Mouse (Mus musculus): ENCODE measurements around the gene Akap1. TPM values are rescaled to one million over a fixed set of nuclear protein-coding genes. Genes with fewer than 3 reads are reported as not detected.
"Not testable (repeated sequence)": the region's sequence is repeated elsewhere in the genome, so short reads cannot be mapped to it uniquely, and the experiment has no call there.

Gene Akap1
- polyA plus RNA-seq, 1 experiment from 2014 or later, result 16.0 TPM

DNA sequence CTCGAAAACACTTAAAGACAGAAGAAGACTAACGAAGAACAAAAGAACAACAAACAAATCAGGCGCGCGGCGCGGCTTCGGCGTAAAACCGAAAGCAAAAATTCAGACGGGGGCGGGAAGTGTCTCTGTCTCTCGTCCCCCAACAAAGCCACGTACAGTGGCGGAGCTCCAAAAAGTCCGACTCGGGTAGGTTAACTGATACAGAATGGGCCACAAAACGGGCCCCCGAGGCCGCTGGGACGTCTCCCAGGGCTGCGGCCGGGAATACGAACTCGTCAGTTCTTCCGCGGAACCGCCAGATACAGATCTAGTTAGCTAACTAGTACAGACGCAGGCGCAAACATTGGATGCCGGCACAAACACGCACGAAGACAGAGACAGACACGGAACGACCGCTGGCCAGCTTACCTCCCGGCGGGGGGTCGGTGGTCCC lies 31.4 kb upstream of the Akap1 start:
- peak overlapping the region; percentile 34 for H3K4me2 ChIP-seq
- H3K4me3 ChIP-seq, result peak overlapping the region; percentile 33
- 41% methylated on average over 27 of the region's 39 CpGs for WGBS

GRCm38 (mm10) chr11:88895235-88895634 lies 30.8 kb upstream of the Akap1 start:
- not testable (repeated sequence) for H3K27ac ChIP-seq; H3K9ac ChIP-seq; H3K36me3 ChIP-seq; H3K4me1 ChIP-seq; H3K27me3 ChIP-seq; H3K9me3 ChIP-seq; ATAC-seq (ENCODE audit: insufficient number of reproducible peaks, insufficient read depth, low FRiP score, low TSS enrichment, low read depth)
- Histone ChIP-seq H3K4me3 (0 out of 2 replicates have a peak overlapping the region, but pooled peaks have one; percentile 33), H3K4me2 (peak overlapping the region; percentile 24; the same call in 1 of the 2 replicates)
- 56% methylated on average over 16 of the region's 20 CpGs for WGBS

More for the DNA sequence above, 31.4 kb upstream of the Akap1 start:
- H3K27me3 ChIP-seq; H3K4me1 ChIP-seq; ATAC-seq (ENCODE audit: insufficient number of reproducible peaks, insufficient read depth, low FRiP score, low TSS enrichment, low read depth); H3K9me3 ChIP-seq; H3K9ac ChIP-seq; H3K36me3 ChIP-seq; H3K27ac ChIP-seq: not testable (repeated sequence)

GRCm38 (mm10) chr11:88894279-88894678 lies 29.9 kb upstream of the Akap1 start:
- ATAC-seq (ENCODE audit: insufficient number of reproducible peaks, insufficient read depth, low FRiP score, low TSS enrichment, low read depth); H3K9me3 ChIP-seq; H3K4me1 ChIP-seq; H3K27ac ChIP-seq; H3K9ac ChIP-seq; H3K4me2 ChIP-seq; H3K36me3 ChIP-seq; H3K27me3 ChIP-seq; H3K4me3 ChIP-seq: not testable (repeated sequence)
- 92% methylated on average over 12 of the region's 14 CpGs for WGBS

- not testable (repeated sequence) for H3K9me3 ChIP-seq; H3K4me1 ChIP-seq; H3K4me2 ChIP-seq; H3K27me3 ChIP-seq; H3K36me3 ChIP-seq; H3K27ac ChIP-seq; H3K4me3 ChIP-seq; ATAC-seq (ENCODE audit: insufficient number of reproducible peaks, insufficient read depth, low FRiP score, low TSS enrichment, low read depth); H3K9ac ChIP-seq
- WGBS, result 87% methylated on average over 3 of the region's 8 CpGs
Measured at GRCm38 (mm10) chr11:88893501-88893900, 29.1 kb upstream of the Akap1 start.

DNA sequence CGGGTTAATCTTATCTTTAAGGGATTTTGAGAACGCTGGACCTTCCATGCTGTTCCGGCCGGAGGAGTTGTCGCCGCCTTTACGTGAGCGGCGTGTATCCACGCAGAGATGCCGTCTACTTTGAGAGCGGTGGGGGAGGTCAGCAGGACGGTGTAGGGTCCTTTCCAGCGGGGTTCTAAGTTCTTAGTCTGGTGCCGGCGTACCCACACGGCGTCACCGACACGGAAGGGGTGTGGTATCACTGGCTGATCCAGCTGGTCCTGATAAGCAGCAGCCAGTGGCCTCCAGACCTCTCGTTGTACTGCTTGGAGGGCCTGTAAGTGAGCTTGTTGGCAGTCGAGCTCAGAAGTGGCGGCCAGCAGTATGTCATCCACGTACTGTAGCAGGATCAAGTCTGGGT lies 28.4 kb upstream of the Akap1 start:
- WGBS, result 96% methylated on average over 23 of the region's 24 CpGs
- not testable (repeated sequence) for H3K9me3 ChIP-seq; H3K27ac ChIP-seq; ATAC-seq (ENCODE audit: insufficient number of reproducible peaks, insufficient read depth, low FRiP score, low TSS enrichment, low read depth); H3K4me3 ChIP-seq; H3K9ac ChIP-seq; H3K4me1 ChIP-seq; H3K36me3 ChIP-seq; H3K27me3 ChIP-seq; H3K4me2 ChIP-seq

GRCm38 (mm10) chr11:88891921-88892561 lies 27.7 kb upstream of the Akap1 start:
- 94% methylated on average over 18 of the region's 24 CpGs for WGBS
- H3K4me2 ChIP-seq; H3K9me3 ChIP-seq; H3K27ac ChIP-seq; H3K4me3 ChIP-seq; H3K9ac ChIP-seq; ATAC-seq (ENCODE audit: insufficient number of reproducible peaks, insufficient read depth, low FRiP score, low TSS enrichment, low read depth); H3K27me3 ChIP-seq; H3K36me3 ChIP-seq; H3K4me1 ChIP-seq: not testable (repeated sequence)

DNA sequence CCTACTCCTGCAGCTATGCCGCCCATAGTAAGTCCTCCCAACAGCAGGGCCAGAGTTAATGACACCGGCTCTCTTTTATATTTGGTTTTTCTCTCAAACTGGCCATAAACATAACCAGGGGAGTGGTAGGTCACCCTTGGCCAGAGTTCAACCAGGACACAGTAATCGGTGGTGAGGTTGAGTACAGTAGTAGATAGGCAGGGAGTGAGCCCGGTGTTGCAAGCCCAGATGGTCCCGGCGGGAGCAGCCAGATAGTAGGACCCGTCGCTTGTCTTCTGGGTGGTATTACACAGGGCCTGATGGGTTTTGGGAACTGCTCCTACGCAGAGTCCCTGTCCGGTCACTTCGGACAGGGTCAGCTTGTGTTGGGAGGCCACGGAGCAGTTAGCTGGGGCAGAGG lies 27.1 kb upstream of the Akap1 start:
- not testable (repeated sequence) for H3K4me1 ChIP-seq, H3K36me3 ChIP-seq

DNA sequence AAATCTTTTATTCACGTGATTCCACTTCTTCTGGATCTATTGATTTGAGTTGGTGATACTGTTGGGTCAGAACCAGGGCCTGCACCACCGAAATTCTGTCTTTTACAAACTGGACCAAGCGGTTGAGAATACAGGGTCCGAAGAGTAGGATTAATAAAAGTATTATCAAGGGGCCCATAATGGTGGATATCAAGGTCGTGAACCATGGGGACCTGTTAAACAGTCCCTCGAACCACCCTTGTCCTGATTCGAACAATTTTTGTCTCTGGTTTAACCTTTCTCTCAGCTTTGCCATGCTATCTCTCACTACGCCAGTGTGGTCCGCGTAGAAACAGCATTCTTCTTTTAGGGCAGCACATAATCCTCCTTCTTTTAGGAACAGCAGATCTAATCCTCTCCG lies 26.5 kb upstream of the Akap1 start:
- H3K9ac ChIP-seq; H3K27me3 ChIP-seq; H3K4me2 ChIP-seq; H3K4me1 ChIP-seq; H3K4me3 ChIP-seq; ATAC-seq (ENCODE audit: insufficient number of reproducible peaks, insufficient read depth, low FRiP score, low TSS enrichment, low read depth); H3K27ac ChIP-seq; H3K36me3 ChIP-seq; H3K9me3 ChIP-seq: not testable (repeated sequence)
- 95% methylated on average over 8 of the region's 11 CpGs for WGBS

More for the DNA sequence above, 27.1 kb upstream of the Akap1 start:
- WGBS, result 97% methylated on average over 12 of the region's 12 CpGs
- not testable (repeated sequence) for ATAC-seq (ENCODE audit: insufficient number of reproducible peaks, insufficient read depth, low FRiP score, low TSS enrichment, low read depth); H3K4me3 ChIP-seq; H3K9me3 ChIP-seq; H3K27me3 ChIP-seq; H3K4me2 ChIP-seq; H3K27ac ChIP-seq; H3K9ac ChIP-seq

DNA sequence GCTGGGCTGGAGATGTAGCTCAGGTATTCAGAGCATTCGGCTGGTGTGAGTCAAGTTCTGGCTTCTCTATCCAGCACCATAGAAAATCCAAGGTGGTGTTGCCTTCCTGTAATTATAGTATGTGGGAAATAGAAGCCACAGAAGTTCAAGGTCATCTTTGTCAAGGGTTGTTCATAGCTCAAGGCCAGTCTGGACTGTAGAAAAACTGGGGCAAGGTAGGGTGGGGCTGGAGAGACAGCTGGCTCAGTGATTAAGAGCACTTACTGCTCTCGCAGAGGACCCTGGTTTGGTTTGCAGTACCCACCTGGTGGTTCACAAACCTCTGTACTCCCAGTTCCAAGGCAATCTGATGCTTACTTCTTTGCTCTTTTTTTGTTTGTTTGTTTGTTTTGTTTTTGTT lies 24.6 kb upstream of the Akap1 start:
- 78% methylated on average over 2 of the region's 2 CpGs for WGBS
- Histone ChIP-seq H3K27ac (no peak overlapping the region), H3K4me1 (no peaks in the 10 kb centered on the region), H3K4me2 (no peak overlapping the region), H3K9ac (no peak overlapping the region), H3K36me3 (no peaks in the 10 kb centered on the region), H3K27me3 (no peaks in the 10 kb centered on the region), H3K4me3 (no peak overlapping the region), H3K9me3 (no peaks in the 10 kb centered on the region)
- ATAC-seq (ENCODE audit: insufficient number of reproducible peaks, insufficient read depth, low FRiP score, low TSS enrichment, low read depth), result no peak

DNA sequence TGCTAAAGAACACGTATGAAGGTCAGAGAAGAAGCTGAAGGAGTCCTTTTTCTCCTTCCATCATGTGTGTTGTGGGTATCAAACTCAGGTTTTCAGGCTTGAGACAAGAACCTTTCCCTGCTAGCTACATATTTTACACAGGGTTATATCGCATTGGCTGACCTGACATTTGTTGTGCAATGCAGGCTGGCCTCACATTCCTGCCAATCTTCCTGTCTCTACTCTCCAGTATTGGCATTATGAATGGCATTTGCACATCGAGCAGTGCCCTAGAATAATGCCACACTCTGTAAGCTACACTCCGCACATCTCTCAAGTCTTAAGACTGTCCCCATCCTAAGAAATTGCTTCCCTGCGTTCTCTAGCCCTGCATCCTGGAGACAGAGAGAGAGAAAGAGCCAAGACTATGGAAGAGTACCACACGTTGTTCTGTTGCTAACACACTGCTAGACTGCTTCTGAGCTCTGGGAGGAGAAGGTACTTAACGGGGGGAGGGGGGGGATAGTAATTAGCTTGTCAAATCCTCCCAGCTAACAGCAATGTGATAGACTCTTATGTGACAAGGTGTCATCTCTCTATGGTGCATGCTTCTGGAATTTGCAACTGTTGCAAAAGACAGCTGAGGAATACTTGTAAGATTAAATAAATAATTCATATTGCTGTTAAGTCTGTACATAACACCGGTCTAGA lies 20.1 kb upstream of the Akap1 start:
- no peaks in the 10 kb centered on the region for H3K36me3 ChIP-seq
- no peak overlapping the region for H3K4me3 ChIP-seq
- H3K4me1 ChIP-seq, result no peaks in the 10 kb centered on the region
- ATAC-seq (ENCODE audit: insufficient number of reproducible peaks, insufficient read depth, low FRiP score, low TSS enrichment, low read depth), result no peak
- H3K9me3 ChIP-seq, result no peaks in the 10 kb centered on the region
- 69% methylated on average over 8 of the region's 8 CpGs for WGBS
- no peaks in the 10 kb centered on the region for H3K27me3 ChIP-seq
- no peak overlapping the region for H3K4me2 ChIP-seq
- no peak overlapping the region for H3K27ac ChIP-seq
- no peak overlapping the region for H3K9ac ChIP-seq

- Histone ChIP-seq H3K27ac (no peak overlapping the region), H3K4me1 (peaks cover 8% of the 10 kb centered on the region), H3K4me3 (no peak overlapping the region), H3K27me3 (peaks cover 13% of the 10 kb centered on the region), H3K36me3 (no peaks in the 10 kb centered on the region), H3K4me2 (no peak overlapping the region), H3K9me3 (no peaks in the 10 kb centered on the region), H3K9ac (no peak overlapping the region)
- WGBS, result 92% methylated on average over 12 of the region's 12 CpGs
- no peak for ATAC-seq (ENCODE audit: insufficient number of reproducible peaks, insufficient read depth, low FRiP score, low TSS enrichment, low read depth)
Measured at GRCm38 (mm10) chr11:88878011-88878410, 13.6 kb upstream of the Akap1 start.

- peak overlapping the region; percentile 34 for H3K4me3 ChIP-seq
- H3K4me2 ChIP-seq, result peak overlapping the region; percentile 61
- no peaks in the 10 kb centered on the region for H3K36me3 ChIP-seq
- ATAC-seq (ENCODE audit: insufficient number of reproducible peaks, insufficient read depth, low FRiP score, low TSS enrichment, low read depth), result no peak
- peak overlapping the region; percentile 63 for H3K9ac ChIP-seq
- no peak overlapping the region for H3K27ac ChIP-seq
- no peaks in the 10 kb centered on the region for H3K9me3 ChIP-seq
- 2% methylated on average over 10 of the region's 10 CpGs for WGBS
- peaks cover 29% of the 10 kb centered on the region for H3K27me3 ChIP-seq
- peaks cover 9% of the 10 kb centered on the region for H3K4me1 ChIP-seq
Measured at GRCm38 (mm10) chr11:88873667-88874030, 9.3 kb upstream of the Akap1 start.
